Mouse (Mus musculus) testis, adult 2 months (tissue): Measurements from ENCODE around the gene Trpm5. TPM values are rescaled to one million over a fixed set of nuclear protein-coding genes. Genes with fewer than 3 reads are reported as not detected.

ENCODE experiments used
- H3K27ac ChIP-seq: fragments of 200-500 bp; 2 replicates; pipeline ENCODE4 v1.5.1; 2012; ENCODE audit warnings: low read depth, low read length; ENCODE audit not compliant: control insufficient read depth, insufficient read depth
- H3K27me3 ChIP-seq: fragments of 200-500 bp; 2 replicates; pipeline ENCODE4 v1.6.1; 2012; ENCODE audit warnings: mild to moderate bottlenecking, low read length, moderate library complexity; ENCODE audit not compliant: control insufficient read depth, insufficient read depth
- H3K36me3 ChIP-seq: fragments of 200-500 bp; 2 replicates; pipeline ENCODE4 v1.6.1; 2012; ENCODE audit warnings: mild to moderate bottlenecking, low read length; ENCODE audit not compliant: control insufficient read depth, insufficient read depth
- H3K4me1 ChIP-seq: fragments of 200-500 bp; 2 replicates; pipeline ENCODE4 v1.6.1; 2012; ENCODE audit warnings: low read length; ENCODE audit not compliant: control insufficient read depth, insufficient read depth
- H3K4me3 ChIP-seq: fragments of 200-500 bp; 2 replicates; pipeline ENCODE4 v1.5.1; 2012; ENCODE audit warnings: low read depth, mild to moderate bottlenecking, low read length, moderate library complexity, mixed read lengths; ENCODE audit not compliant: control insufficient read depth
- CTCF ChIP-seq: fragments of 200-500 bp; IDR thresholded peaks from 2 replicates; pipeline ENCODE4 v1.5.1; 2012; ENCODE audit warnings: low read depth, mild to moderate bottlenecking, inconsistent platforms, low read length, moderate library complexity; ENCODE audit not compliant: control insufficient read depth, insufficient read depth, insufficient replicate concordance
- POLR2A ChIP-seq: fragments of 200-500 bp; IDR thresholded peaks from 2 replicates; pipeline ENCODE4 v1.6.1; 2012; ENCODE audit warnings: low read depth, mild to moderate bottlenecking, inconsistent platforms, low read length, moderate library complexity; ENCODE audit not compliant: control insufficient read depth
- polyA plus RNA-seq: library from polyadenylated mRNA; depleted of rRNA; stranded (reverse); fragments of >200 nt; gene quantifications from 2 replicates; pipeline ENCODE4 v1.2.3, GENCODE M21; 2012

Trpm5 gene
- polyA plus RNA-seq, 1 experiment = 1.1 TPM

- H3K27me3 ChIP-seq = no peaks in the 10 kb centered on the region
- H3K4me3 ChIP-seq = no peak overlapping the region
- no peak for TF ChIP-seq POLR2A
- no peak for TF ChIP-seq CTCF
- no peaks in the 10 kb centered on the region for H3K36me3 ChIP-seq
- no peak overlapping the region for H3K27ac ChIP-seq
- H3K4me1 ChIP-seq = peaks cover 2% of the 10 kb centered on the region; the same call in 1 of the 2 replicates
These were observed 50.2 kb downstream of the Trpm5 start for GRCm38 (mm10) chr7:143044049-143044825.

- peaks cover 2% of the 10 kb centered on the region; the same call in 1 of the 2 replicates for H3K4me1 ChIP-seq
- no peak overlapping the region for H3K4me3 ChIP-seq
- H3K27ac ChIP-seq = peak overlapping the region; percentile 17; the same call in 1 of the 2 replicates
- TF ChIP-seq POLR2A = no peak
- TF ChIP-seq CTCF = no peak
- H3K27me3 ChIP-seq = no peaks in the 10 kb centered on the region
- H3K36me3 ChIP-seq = no peaks in the 10 kb centered on the region
These were observed 51.5 kb downstream of the Trpm5 start for GRCm38 (mm10) chr7:143042897-143043300.

- no peak overlapping the region; the same call in 1 of the 2 replicates for H3K27ac ChIP-seq
- H3K36me3 ChIP-seq = no peaks in the 10 kb centered on the region
- TF ChIP-seq POLR2A = no peak
- no peak for TF ChIP-seq CTCF
- peaks cover 2% of the 10 kb centered on the region; the same call in 1 of the 2 replicates for H3K4me1 ChIP-seq
- no peak overlapping the region for H3K4me3 ChIP-seq
- H3K27me3 ChIP-seq = no peaks in the 10 kb centered on the region
These were observed 52.4 kb downstream of the Trpm5 start for GRCm38 (mm10) chr7:143042089-143042488.

- TF ChIP-seq POLR2A (no peak), CTCF (no peak)
These were observed 53.2 kb downstream of the Trpm5 start for GRCm38 (mm10) chr7:143041138-143041822.

GRCm38 (mm10) chr7:143040561-143040960 lies 53.9 kb downstream of the Trpm5 start:
- no peak overlapping the region for H3K27ac ChIP-seq
- TF ChIP-seq CTCF (no peak), POLR2A (no peak)
- no peak overlapping the region for H3K4me3 ChIP-seq
- no peaks in the 10 kb centered on the region for H3K36me3 ChIP-seq
- H3K27me3 ChIP-seq = no peaks in the 10 kb centered on the region
- peaks cover 2% of the 10 kb centered on the region; the same call in 1 of the 2 replicates for H3K4me1 ChIP-seq

More at GRCm38 (mm10) chr7:143041138-143041822, 53.2 kb downstream of the Trpm5 start:
- peaks cover 2% of the 10 kb centered on the region; the same call in 1 of the 2 replicates for H3K4me1 ChIP-seq
- H3K4me3 ChIP-seq = no peak overlapping the region
- no peak overlapping the region; the same call in 1 of the 2 replicates for H3K27ac ChIP-seq
- no peaks in the 10 kb centered on the region for H3K36me3 ChIP-seq
- H3K27me3 ChIP-seq = no peaks in the 10 kb centered on the region

GRCm38 (mm10) chr7:143038174-143038931 lies 56.1 kb downstream of the Trpm5 start:
- H3K4me3 ChIP-seq = no peak overlapping the region
- no peaks in the 10 kb centered on the region for H3K36me3 ChIP-seq
- no peaks in the 10 kb centered on the region for H3K27me3 ChIP-seq
- peaks cover 2% of the 10 kb centered on the region; the same call in 1 of the 2 replicates for H3K4me1 ChIP-seq
- H3K27ac ChIP-seq = no peak overlapping the region
- no peak for TF ChIP-seq POLR2A
- TF ChIP-seq CTCF = no peak

GRCm38 (mm10) chr7:143037306-143037705 lies 57.1 kb downstream of the Trpm5 start:
- H3K27me3 ChIP-seq = no peaks in the 10 kb centered on the region
- H3K4me3 ChIP-seq = no peak overlapping the region
- H3K27ac ChIP-seq = no peak overlapping the region
- no peak for TF ChIP-seq CTCF
- TF ChIP-seq POLR2A = no peak
- peaks cover 2% of the 10 kb centered on the region; the same call in 1 of the 2 replicates for H3K4me1 ChIP-seq
- H3K36me3 ChIP-seq = no peaks in the 10 kb centered on the region
